Mouse (Mus musculus): ENCODE data around the gene Shd.

The Shd gene

DNA sequence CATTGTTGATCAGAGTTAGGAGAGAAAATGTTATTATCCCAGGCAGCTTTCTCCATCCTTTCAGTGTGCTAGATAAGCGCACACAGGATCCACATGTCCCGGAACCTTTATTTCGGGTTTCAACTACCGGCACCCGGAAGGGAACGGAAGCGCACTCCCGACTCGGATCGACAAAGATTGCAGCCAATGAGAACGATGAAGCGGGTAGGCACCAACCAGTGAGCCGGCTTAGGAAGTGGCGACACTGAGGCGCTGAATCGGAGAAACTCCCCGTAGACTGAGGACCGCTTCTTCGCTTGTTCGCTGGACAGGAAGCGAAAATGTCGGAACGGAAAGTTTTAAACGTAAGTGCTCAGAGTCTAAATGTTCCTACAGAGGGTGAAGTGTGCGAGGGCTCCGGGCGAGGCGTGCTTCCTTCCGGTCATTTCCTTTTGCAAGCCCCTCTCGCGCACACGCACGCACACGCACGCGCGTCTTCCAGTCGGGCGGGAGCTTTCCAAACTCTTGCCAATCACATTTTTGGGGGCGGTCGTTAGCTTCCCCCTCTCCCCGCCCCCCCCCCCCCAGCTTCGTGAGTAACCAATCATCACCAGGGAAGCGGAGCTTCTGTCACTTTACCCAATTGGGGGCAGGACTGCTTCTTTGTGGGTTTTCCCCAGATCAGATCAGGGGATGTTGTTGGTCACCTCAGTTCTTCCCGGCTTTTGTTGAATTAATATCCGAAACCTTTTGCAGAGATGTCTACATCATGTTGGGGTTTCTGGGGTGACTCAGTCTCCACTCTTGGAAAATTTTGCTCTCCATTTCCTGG lies 11.1 kb upstream of the Shd start, which contains the start of gene Yju2:
Gene Yju2, plus strand, starts transcription at position 182 of the 811 bp plus-strand sequence.
- DNase-seq (ENCODE audit: low spot score), result peak; percentile 95

DNA sequence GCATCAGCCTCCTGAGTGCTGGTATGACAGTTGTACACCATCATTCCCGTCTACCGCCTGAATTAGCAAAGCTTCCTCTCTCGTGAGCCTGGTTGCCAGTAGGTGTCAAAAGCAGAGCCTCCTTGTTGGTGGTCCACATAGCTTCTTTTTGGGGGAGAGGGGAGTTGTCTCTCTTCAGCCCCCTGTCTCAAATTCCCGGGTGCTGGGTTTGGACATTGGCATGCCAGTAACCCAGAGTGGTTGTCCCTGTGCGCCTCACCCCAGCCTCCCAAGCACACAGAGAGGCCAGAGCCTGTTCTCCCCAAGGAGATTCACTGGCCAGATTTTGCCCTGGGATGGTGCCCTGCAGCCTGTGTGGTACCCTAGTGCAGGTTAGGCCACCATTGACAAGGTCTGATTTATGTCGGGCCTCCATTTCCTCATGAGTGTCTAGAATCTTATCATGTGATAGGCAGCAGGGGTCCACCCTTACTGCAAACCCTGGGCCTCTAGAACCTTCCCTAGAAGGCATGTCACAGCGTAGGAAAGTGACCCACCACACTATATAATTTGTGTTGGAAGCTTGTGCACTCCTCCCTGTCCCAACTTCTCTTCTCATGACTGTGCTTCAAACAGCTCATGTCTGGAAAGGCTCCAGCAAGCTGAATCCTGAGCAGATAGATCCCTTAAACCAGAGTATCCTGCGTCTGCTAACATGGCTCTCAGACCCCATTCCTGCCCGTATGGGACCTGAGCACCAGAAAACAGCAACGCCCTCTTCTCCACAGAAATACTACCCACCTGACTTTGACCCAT lies 10.1 kb upstream of the Shd start:
- no peak for DNase-seq (ENCODE audit: low spot score)

DNA sequence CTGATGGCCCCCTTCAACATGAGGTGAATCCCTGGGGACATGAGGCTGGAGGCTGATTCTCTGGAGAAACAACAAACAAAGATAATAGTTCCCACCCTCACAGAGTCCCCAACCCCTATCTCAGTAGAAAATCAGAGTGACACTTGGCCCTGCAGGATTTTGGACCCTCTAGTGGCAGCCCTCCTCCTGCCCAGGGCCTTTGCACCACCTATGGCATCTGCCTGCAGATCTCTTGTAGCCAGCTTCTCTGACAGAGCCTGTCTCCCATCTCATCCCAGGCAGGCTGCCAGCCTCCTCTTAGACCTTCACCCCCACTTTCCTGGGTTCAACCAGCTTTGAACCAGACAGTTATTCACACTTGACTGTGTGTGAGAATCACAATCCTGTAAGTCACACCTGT lies 9.5 kb upstream of the Shd start:
- DNase-seq (ENCODE audit: low spot score), result no peak

DNA sequence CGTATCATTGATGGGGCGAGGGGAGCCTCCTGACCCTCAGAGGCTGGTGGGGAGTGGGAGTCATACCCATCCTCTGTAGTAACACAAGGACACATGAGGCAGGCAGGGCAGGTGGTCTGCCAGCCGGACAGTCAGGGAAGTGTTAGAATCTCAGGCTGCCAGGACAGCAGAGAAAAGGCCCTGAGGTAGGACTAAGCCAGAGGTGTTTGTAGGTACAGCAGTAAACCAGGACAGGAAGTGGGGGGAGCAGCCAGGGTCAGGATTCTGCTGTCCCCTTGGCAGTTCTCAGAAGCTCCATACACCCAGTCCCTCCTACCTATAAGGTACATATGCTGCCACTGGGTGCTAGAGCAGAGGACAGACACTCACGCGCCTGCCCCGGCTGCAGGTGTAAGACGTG lies 8.6 kb upstream of the Shd start:
- DNase-seq (ENCODE audit: low spot score), result no peak

DNA sequence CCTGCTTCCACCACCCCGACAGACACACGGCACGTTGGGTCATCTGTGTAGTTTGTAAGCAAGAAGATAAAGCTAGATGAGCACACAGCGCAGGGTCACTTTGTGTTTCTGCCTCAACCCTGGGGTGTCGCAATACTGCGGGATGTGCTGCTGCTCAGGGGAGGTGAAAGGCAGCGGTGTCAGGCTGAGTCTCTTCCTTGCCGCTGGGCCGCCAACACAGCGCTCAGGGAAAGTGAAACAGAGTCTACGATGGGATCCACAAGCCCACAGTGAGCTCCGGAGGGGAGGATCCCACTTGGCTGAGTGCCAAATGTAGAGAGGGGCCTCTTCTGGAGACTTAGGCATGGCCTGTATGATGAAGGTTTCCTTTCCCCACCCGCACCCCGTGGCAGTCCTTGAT lies 7.1 kb upstream of the Shd start:
- no peak for DNase-seq (ENCODE audit: low spot score)

DNA sequence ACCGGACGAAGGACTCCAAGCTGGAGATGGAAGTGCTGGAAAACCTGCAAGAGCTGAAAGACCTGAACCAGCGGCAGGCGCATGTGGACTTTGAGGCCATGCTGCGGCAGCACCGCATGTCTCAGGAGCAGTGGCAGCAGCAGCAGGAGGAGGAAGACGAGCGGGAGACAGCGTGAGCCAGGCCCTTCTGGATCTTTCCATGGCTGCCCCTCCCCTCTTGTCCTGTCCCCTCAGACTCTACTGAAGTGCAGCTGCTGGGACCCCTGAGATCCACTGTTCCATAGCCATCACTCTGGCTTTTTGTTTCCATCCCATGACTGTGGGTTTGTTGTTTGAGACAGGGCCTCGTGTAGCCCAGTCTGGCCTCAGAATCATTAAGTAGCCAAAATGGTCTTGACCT lies 5.8 kb upstream of the Shd start:
- no peak for DNase-seq (ENCODE audit: low spot score)

DNA sequence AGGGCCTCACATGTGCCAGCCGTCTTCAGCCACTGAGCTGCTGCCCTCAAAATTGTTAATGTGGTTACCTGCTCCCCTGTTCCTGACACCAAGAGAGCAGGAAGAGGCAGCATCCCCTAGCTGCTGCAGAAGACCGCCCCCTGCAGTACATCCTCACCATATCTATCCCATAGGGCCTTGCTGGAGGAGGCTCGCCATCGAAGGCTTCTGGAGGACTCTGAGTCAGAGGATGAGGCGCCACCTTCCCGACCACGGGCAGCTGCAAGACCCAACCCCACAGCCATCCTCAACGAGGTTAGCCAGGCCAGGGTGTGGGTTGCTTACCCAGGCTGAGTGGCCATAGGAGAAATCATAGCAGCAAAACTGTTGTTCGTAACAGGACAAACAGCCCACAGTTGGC lies 5.3 kb upstream of the Shd start:
- DNase-seq (ENCODE audit: low spot score), result no peak

DNA sequence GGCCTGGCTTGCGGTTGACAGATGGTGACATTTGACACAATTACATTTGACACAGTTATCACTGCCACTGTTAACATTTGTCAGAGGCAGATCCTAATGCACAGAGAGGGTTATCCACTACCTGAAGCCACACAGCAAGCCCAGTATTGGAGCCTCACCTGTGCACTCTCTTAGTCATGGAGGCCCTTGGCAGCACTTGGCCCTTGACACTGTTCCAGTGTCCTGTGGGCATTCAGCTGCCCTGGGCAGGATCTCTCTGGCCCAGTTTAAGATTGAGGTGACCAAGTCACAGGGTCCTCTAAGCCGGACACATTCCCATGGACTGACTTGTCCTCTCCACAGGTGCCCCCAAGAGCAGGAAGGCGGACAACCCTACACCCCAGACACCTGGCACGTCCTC lies 3.1 kb upstream of the Shd start:
- DNase-seq (ENCODE audit: low spot score), result no peak

DNA sequence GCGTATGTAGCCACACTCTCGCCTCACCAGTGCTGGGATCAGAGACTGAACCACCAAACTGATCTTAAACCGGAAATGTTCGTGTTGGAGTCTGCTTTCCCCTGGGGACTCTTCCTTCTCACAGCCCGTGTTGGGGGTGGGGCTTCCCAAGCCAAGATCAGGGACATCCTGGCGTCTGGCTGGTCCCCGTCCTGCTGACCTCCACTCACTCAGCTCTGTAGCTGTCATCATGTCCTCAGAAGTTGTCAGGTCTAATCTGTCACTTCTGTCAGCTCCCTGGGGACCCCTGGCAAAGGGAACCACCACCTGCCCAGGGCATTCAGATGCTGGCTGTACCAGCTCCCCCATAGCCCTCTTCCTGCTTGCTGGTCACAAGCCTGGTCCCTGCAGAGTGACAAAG lies 2.1 kb upstream of the Shd start:
- DNase-seq (ENCODE audit: low spot score), result no peak

DNA sequence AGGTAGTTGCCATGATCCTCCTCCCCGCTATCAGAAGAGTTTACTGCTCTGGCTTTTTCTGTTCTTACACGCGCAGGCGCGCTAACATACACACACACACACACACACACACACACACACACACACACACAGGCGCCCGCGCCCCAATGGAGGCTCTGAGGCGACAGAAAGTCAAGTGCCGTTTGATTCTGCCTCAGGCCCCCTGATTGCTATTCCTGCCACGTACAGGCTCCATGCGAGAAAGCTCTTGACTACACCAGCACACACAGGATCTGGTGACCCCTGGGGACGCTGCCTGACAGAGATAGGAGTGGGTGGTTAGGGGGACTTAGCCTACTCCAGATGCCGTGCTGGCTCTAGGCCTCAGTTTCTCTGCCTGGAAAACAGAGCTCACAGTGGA lies 707 bp upstream of the Shd start:
- DNase-seq (ENCODE audit: low spot score), result no peak

DNA sequence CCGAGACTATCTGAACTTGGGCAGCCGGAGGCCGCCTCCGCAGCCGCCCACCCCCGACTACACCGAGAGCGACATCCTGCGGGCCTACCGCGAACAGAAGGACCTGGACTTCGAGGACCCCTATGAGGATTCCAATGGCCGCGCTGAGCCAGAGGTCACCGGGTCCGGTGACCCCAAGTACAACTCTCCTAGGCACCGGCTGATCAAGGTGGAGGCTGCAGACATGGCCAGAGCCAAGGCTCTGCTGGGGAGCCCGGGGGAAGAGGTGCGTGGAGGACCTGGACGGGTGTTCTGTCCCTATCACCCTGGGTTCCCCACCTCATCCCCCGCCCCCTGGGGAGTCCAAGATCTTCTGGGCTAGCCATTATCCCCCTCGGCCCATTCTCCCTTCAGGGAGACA lies 1.2 kb downstream of the Shd start:
- no peak for DNase-seq (ENCODE audit: low spot score)

DNA sequence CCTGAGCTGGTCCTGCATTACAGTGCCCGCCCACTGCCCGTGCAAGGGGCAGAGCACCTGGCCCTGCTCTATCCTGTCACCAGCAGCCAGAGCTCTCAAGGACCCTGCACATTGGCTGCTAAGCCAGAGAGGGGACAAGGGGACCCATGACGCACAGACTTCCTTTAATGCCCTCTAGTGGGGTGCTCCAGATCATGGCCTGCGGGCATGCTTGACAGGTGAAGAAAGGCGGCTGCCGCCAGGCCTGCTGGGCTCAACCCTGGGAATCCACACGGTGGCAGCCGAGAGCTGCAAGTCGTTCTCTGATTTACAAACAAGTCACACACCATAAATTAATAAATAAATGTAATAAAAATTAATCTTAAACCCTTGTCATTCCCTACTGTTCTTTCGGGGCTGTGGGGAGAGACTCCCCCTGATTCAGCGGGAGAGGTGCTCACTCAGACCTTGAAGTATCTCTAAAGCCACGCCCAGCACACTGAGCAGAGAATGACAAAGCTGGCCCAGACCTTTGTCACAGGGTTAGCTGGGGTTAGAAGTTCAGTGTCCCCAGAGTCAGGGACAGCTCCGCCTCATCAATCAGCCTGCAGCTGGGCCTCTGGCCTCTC lies 6.1 kb downstream of the Shd start:
- DNase-seq (ENCODE audit: low spot score), result peak; percentile 80

DNA sequence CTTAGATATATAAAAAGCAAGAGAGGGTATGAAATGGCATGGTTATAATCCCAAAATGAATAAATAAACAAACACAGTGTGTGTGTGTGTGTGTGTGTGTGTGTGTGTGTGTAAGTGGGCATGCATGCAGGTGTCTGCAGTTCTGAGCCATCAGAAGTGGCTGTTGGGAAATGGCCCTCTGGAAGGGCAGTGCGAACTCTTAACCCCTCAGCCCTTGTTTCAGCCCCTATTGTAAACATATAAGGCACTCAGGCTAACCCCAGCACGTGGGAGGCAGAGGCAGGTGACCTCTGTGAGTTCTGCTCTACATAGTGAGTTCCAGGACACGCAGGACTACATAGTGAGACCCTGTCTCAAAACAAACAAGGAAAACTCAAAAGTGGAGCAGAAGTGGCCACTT lies 7.0 kb downstream of the Shd start:
- no peak for DNase-seq (ENCODE audit: low spot score)

DNA sequence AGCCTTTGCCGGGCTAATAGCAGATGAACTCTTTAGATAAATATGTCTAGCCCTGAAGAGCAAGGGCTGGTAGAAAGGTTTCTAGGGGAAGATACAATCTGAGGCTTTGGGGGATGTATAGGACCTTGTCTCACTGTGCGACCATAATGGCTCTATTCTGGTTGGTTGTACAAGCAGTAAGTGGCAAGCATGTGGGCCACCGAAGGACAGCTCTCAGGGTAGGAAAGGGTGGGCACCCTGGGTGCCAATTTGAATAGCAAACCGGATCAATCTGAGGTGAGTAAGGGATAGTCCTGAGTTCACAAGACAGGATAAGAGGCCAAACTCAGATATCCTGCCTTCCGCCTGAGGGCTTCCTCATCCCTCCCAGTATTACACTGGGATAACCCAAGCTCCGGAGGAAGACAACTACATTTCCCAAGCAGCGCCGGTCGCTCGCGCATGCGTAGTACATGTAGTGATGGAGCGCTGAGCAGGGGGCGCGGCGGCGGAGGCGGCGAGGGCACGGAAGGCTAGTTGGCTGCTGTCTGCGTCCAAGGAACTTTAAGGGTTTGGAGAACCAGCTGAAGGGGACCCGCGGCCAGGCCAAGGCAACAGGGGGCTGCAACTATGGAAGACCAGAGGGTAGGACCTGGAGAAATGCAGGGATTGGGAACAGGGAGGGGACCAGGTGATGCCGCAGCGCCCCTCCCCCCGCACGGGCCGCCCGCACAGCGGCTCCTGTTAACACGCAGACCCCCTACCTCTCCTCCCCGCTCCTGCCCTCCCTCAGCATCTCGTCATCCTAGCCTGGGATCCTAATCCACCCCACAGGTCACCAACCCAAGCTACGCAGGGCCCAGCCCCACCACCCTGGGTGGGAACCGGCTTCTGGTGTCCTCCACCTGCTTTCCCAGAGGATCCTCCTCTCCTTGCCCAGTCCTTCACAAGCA lies 16.0 kb downstream of the Shd start, which contains the start of gene Fsd1:
Gene Fsd1, plus strand, starts transcription at position 480 of the 932 bp plus-strand sequence.
- peak; percentile 81 for DNase-seq (ENCODE audit: low spot score)

DNA sequence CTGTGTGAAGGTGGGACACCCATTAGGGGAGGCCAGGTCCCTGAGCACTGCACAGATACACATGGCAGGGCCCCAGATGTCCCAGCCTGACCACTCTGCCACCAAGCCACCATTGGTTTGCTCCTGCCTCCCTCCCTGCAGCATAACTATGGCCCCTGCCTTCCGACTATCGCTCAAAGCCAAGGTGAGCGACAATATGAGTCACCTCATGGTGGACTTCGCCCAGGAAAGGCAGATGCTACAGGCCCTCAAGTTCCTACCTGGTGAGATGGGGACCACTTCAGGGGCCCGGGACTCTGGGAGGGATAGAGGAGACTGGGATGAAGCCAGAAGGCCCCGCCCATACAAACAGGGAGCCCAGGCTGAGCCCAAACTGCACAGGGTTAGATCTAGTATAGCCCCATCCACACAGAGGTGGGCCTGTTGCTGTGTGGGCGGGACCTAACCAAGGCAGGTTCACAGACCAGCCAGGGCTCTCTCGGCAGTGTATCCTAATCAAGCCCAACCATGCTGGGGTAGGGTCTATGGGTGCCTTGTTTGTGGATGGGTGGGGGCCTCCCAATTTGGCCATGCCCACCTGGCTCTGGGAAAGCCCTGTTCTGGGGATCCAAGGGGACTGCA lies 20.1 kb downstream of the Shd start:
- no peak for DNase-seq (ENCODE audit: low spot score)

DNA sequence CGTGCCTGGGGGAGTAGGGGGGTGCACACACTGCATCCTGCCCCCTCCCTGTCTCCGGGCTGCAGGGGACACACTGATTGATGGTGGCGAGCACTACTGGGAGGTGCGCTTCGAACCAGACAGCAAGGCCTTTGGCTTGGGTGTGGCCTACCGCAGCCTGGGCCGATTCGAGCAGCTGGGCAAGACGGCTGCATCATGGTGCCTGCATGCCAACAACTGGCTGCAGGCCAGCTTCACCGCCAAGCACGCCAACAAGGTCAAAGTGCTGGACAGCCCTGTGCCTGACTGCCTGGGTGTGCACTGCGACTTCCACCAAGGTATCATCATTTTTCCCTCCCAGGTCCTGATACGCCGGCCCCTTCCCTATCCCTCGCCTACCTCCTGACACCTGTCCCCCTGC lies 25.7 kb downstream of the Shd start:
- no peak for DNase-seq (ENCODE audit: low spot score)

DNA sequence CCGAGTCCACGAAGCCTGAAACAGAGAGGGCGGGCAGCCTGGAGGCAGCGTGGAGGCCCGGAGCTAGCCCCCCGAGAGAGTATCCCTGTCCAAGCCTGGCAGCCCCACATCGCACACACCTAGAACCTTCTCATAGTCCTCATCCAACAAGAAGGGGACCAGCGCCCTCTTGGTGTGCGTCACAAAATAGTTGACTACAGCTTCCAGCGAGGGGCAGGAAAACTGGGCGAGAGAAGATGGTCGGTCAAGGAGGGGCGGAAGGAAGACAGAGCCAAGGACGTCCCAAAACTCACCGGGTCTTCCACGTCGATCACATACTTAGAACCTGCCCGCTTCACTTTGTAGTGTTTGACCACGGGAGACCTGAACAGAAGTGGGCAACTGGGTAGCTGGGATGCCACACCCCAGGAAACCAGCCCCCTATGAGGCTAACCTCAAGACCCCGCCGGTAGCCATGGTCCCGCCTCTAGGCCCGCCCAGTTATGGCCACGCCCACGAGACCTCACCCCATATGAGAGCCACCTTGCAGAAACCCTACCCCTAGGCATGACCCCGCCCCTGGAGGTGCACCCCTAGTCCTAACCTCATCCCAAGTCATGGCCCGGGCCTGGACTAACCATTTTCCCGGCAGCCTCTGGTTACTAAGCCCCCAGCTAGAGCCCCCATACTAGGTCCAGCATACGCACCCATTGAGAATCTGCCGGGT lies 29.7 kb downstream of the Shd start:
- DNase-seq (ENCODE audit: low spot score), result no peak

DNA sequence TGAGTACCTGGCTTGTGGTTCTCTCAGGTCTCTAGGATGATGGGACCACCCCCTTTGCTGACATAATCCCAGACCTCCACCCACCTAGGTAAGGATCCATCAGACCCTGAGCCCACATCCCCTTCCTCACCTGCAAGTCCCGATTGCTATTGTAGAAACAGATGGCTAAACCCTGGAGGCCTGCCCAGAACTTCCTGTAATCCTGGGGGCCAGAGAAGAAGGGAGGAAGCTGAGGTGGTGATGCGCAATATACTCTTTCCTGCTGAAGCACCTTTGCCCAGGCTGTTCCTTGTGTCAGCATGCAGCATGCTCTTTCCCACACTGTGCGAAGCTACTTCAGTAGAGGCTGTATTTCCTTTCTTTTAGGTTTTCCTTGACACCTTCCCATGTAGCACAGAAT lies 32.7 kb downstream of the Shd start:
- no peak for DNase-seq (ENCODE audit: low spot score)

DNA sequence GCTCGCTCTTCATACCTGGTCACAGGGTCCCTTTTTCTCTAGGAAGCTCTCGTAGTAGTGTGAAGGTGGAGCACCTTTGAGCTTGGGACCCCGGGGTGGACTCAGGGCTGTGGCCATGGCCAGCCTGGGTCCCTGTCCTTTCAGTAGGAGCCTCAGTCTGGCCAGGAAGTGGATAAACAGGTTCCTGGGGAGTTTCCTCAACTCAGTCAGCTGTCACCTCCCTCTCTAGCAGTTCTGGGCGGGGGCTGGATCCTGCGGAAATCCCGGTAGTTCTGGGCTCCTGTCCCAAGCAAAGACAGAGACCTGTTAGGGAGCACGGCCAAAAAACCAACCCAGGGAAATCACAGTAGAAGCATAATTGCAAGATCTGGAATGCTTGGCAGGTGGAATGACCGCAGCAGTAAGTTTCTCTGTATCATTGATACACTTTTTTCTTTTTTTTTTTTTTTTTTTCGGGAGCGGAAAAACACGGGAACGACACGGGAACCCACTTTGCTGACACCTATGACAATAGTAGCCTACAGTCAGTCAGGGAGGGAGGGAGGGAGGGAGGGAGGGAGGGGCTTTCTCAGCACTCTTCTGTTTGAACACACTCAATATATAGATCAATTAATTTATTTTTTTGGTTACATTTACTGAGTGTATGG lies 35.3 kb downstream of the Shd start, which contains the start of the genes Stap2 and Mpnd:
Gene Stap2, minus strand, starts transcription at position 170 of the 647 bp plus-strand sequence.
Gene Mpnd, plus strand, starts transcription at position 297 of the 647 bp plus-strand sequence.
- DNase-seq (ENCODE audit: low spot score), result no peak

DNA sequence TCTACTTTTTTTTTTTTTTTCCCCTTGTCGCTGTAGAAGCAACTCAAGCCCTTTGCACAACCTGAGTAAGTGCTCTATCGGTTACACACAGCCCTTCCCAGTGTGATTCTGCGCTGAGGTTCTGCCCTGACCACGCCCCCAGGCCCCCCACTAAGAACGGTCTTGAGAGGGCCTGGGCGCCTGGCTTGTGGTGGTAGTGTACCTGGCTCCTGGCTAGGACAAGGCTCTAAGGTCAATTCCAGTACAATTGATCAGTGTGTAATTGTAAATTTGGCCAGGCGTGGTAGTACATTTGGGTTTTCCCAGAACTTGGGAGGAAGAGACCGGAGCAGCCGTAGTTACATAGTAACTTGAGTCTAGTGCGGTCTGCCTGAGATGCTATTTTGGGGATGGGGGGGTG lies 36.7 kb downstream of the Shd start:
- no peak for DNase-seq (ENCODE audit: low spot score)
